1 mouse cellular context compared by ENCODE assay signal in the genomic region with DNA sequence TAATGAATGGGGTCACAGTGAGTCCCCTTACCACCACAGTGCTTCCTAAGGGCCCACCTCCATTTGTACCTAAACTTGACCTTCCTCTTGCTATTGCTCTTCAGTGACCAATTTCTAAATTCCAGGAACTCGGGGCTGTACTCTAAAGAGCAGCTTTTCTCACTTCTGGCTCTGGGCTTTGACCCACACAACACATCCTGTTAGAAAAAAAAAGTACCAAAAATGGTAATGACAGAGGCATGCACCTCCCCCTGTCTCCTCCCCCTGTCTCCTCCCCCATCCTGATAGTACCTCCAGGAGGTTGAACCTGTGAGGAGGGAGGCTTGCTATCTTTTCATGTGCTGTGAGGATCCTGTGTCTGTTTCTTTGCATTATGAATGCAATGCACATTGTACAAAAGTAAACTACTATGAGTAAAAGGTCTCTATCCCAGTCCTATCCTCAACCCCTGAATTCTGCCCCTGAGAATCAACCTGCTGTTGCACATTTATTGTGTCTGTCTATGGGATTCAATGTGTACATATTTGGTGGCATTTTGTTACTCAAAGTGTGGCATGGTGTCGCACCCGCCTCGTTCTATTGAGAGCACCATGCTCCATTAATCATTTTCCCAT.
TF ChIP-seq lines count a peak whose summit lies in the region.

No protein-coding gene starts in this region.

TF ChIP-seq in CH12.LX, 34 proteins besides CTCF, POLR2A, EP300 and RAD21 (continued from another document):
- peak; percentile 78 for TF ChIP-seq SIN3A (IDR thresholded peaks at IDR 0.05; ENCODE audit: low read length)
- peak; percentile 65 for TF ChIP-seq BHLHE40 (IDR thresholded peaks at IDR 0.05; ENCODE audit: low read depth, low read length)
- TF ChIP-seq TBP (conservative IDR thresholded peaks at IDR 0.05; ENCODE audit: low read depth, low read length): peak; percentile 92
- TF ChIP-seq ETS1 (conservative IDR thresholded peaks at IDR 0.05; ENCODE audit: low read depth, low read length): peak; percentile 84
- TF ChIP-seq UBTF (IDR thresholded peaks at IDR 0.05; ENCODE audit: low read depth, low read length): no peak
- peak; percentile 93 for TF ChIP-seq MEF2A (IDR thresholded peaks at IDR 0.05; ENCODE audit: borderline replicate concordance, low read depth, low read length)
- TF ChIP-seq TCF12 (IDR thresholded peaks at IDR 0.05; ENCODE audit: low read depth, low read length): peak; percentile 93
